Comparison of ENCODE assay signal across 16 mouse cellular contexts in the genomic region with DNA sequence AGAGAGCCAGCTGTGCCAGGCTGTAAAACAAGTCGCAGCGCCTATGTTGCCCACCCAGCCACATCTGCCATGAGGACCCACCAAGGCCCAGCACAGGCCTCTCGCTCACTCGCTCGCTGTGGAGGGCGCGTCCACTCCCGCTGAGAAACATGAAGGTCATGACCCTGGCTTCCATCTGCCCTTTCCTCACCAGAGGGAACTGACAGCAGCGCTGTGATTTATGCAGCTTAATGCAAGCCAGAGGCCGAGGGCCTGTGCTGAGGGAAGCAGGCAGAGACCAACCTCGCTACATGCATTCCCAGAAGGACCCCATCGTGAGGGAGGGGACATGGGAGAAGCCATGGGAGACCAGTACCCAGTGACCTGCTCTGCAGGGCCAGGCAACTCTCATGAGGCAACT.
DNase-seq lines count a peak whose midpoint lies in the region; ATAC-seq and TF ChIP-seq lines count a peak whose summit lies in the region.
"Had no signal": no experiment of that assay in that cellular context is flagged by ENCODE, and none has a peak within 500 bp of the region (broad histone marks: within the 10 kb centered on the region; RNA-seq: fewer than 3 reads in every experiment).

No protein-coding gene starts in this region.

- no peak overlapping the region for H3K9ac ChIP-seq in intestine, embryonic 15.5 days
- no peak overlapping the region for H3K9ac ChIP-seq in intestine, postnatal 0 days (ENCODE audit: low read depth, low read length)
- H3K9ac ChIP-seq: embryonic facial prominence, embryonic 12.5 days; liver, embryonic 13.5 days had no signal

- WGBS in intestine, embryonic 15.5 days = 42% methylated on average over 12 of the region's 12 CpGs
- 46% methylated on average over 12 of the region's 12 CpGs for WGBS in intestine, postnatal 0 days
- WGBS in kidney, adult 2 months = 26% methylated on average over 12 of the region's 12 CpGs

- no peaks in the 10 kb centered on the region for H3K9me3 ChIP-seq in intestine, embryonic 15.5 days
- H3K9me3 ChIP-seq in intestine, postnatal 0 days (ENCODE audit: control insufficient read depth) = no peaks in the 10 kb centered on the region
- H3K9me3 ChIP-seq: embryonic facial prominence, embryonic 12.5 days; liver, embryonic 13.5 days had no signal

- no peaks in the 10 kb centered on the region for H3K36me3 ChIP-seq in intestine, embryonic 15.5 days
- no peaks in the 10 kb centered on the region for H3K36me3 ChIP-seq in intestine, postnatal 0 days (ENCODE audit: control insufficient read depth, insufficient read depth)
- H3K36me3 ChIP-seq in kidney, adult 2 months (ENCODE audit: control insufficient read depth, insufficient read depth, low read length) = no peaks in the 10 kb centered on the region
- H3K36me3 ChIP-seq: embryonic facial prominence, embryonic 12.5 days; G1E; liver, embryonic 13.5 days had no signal

- peak; percentile 55 for DNase-seq in adrenal gland, postnatal 10 days
- DNase-seq in kidney, adult 2 months = peak; percentile 39
- DNase-seq in mesoderm, embryonic 11.5 days (ENCODE audit: low read depth, low spot score) = peak; percentile 90
- DNase-seq in Muller cell, postnatal 12 days (ENCODE audit: inconsistent ontology term) = no peak
- no peak for DNase-seq in urinary bladder, postnatal 4 days (ENCODE audit: low spot score in 2 of 2)
- DNase-seq in heart, adult 11 months = no peak
- DNase-seq: B cell, adult 2 months; heart, postnatal 36 days; liver, embryonic 13.5 days; lung, postnatal 4 days had no signal

- TF ChIP-seq CTCF in intestine, postnatal 0 days (IDR thresholded peaks at IDR 0.05; ENCODE audit: low read depth) = no peak
- no peak for TF ChIP-seq CTCF in kidney, adult 2 months (conservative IDR thresholded peaks at IDR 0.05; ENCODE audit: insufficient read depth, insufficient read length, low read depth, low read length)

- TF ChIP-seq POLR2A in kidney, adult 2 months (IDR thresholded peaks at IDR 0.05; ENCODE audit: low read depth, low read length) = no peak

- H3K4me3 ChIP-seq in intestine, embryonic 15.5 days (replicated peaks) = no peak overlapping the region
- H3K4me3 ChIP-seq in intestine, postnatal 0 days (ENCODE audit: low read depth, low read length) = no peak overlapping the region
- H3K4me3 ChIP-seq in kidney, adult 2 months (ENCODE audit: insufficient read depth, low read depth, low read length) = no peak overlapping the region
- H3K4me3 ChIP-seq: embryonic facial prominence, embryonic 12.5 days; left cerebral cortex, adult 2 months; liver, embryonic 13.5 days had no signal

- H3K27ac ChIP-seq in intestine, embryonic 15.5 days = peak overlapping the region; percentile 6; the same call in 1 of the 2 replicates
- H3K27ac ChIP-seq in intestine, postnatal 0 days (ENCODE audit: low read depth, low read length) = no peak overlapping the region
- H3K27ac ChIP-seq in kidney, adult 2 months (ENCODE audit: insufficient read depth, low read depth, low read length) = no peak overlapping the region
- H3K27ac ChIP-seq: embryonic facial prominence, embryonic 12.5 days; left cerebral cortex, adult 2 months; liver, embryonic 13.5 days had no signal

- no peaks in the 10 kb centered on the region for H3K27me3 ChIP-seq in intestine, embryonic 15.5 days (replicated peaks)
- 0 out of 2 replicates have a peak, but pooled peaks cover 4% of the 10 kb centered on the region for H3K27me3 ChIP-seq in intestine, postnatal 0 days (replicated peaks; ENCODE audit: control insufficient read depth, insufficient read depth, low read length)
- H3K27me3 ChIP-seq in kidney, adult 2 months (replicated peaks; ENCODE audit: control insufficient read depth, insufficient read depth, low read length) = no peaks in the 10 kb centered on the region
- H3K27me3 ChIP-seq: liver, embryonic 13.5 days had no signal

- peaks cover 18% of the 10 kb centered on the region for H3K4me1 ChIP-seq in intestine, embryonic 15.5 days (replicated peaks)
- no peaks in the 10 kb centered on the region for H3K4me1 ChIP-seq in intestine, postnatal 0 days (replicated peaks; ENCODE audit: control insufficient read depth, insufficient read depth, low read length)
- H3K4me1 ChIP-seq in kidney, adult 2 months (ENCODE audit: control insufficient read depth, insufficient read depth, low read length) = no peaks in the 10 kb centered on the region

- H3K4me2 ChIP-seq in intestine, embryonic 15.5 days (replicated peaks) = no peak overlapping the region
- H3K4me2 ChIP-seq in intestine, postnatal 0 days (replicated peaks; ENCODE audit: low read depth) = no peak overlapping the region
- H3K4me2 ChIP-seq: embryonic facial prominence, embryonic 12.5 days; liver, embryonic 13.5 days had no signal

- no peak for ATAC-seq in intestine, embryonic 15.5 days
- ATAC-seq in intestine, postnatal 0 days = no peak
- ATAC-seq: forebrain, embryonic 16.5 days had no signal

Comparison
In these comparisons a context has a peak if more than half of its experiments do, and no peak if none do; other contexts are left out.
1. DNase-seq: peak in adrenal gland, postnatal 10 days (single experiment), kidney, adult 2 months (single experiment) and mesoderm, embryonic 11.5 days (single experiment); none in Muller cell, postnatal 12 days (single experiment), urinary bladder, postnatal 4 days (0 of 2) and heart, adult 11 months (single experiment).